Mouse (Mus musculus): Measurements from ENCODE around the gene Rabgap1l. TPM values are rescaled to one million over a fixed set of nuclear protein-coding genes. Genes with fewer than 3 reads are reported as not detected.
A peak's percentile ranks its signal among the peaks of the same experiment; 100 is the strongest.
"Not testable (repeated sequence)": the region's sequence is repeated elsewhere in the genome, so short reads cannot be mapped to it uniquely, and the experiment has no call there.

Rabgap1l gene
- total RNA-seq, 2 experiments from 2014 or later = 241 to 255 TPM

GRCm38 (mm10) chr1:160672088-160672814, 120.8 kb downstream of the Rabgap1l start:
- peak in 1 of 2 experiments; percentile 9 for DNase-seq (ENCODE audit: low spot score in 2 of 2)
- TF ChIP-seq CTCF (conservative IDR thresholded peaks at IDR 0.05) = no peak
- H3K27ac ChIP-seq = no peak overlapping the region
- no peak overlapping the region for H3K4me3 ChIP-seq

GRCm38 (mm10) chr1:160655806-160656470, 137.1 kb downstream of the Rabgap1l start:
- no peak for DNase-seq (ENCODE audit: low spot score in 2 of 2)
- Histone ChIP-seq H3K27ac (no peak overlapping the region), H3K4me3 (no peak overlapping the region)
- no peak for TF ChIP-seq CTCF (conservative IDR thresholded peaks at IDR 0.05)

GRCm38 (mm10) chr1:160651691-160652090, 141.3 kb downstream of the Rabgap1l start:
- H3K27ac ChIP-seq = no peak overlapping the region
- H3K4me3 ChIP-seq = no peak overlapping the region
- no peak for DNase-seq (ENCODE audit: low spot score in 2 of 2)
- no peak for TF ChIP-seq CTCF (conservative IDR thresholded peaks at IDR 0.05)

- Histone ChIP-seq H3K4me3 (no peak overlapping the region), H3K27ac (no peak overlapping the region)
- no peak for DNase-seq (ENCODE audit: low spot score in 2 of 2)
- peak; percentile 35 for TF ChIP-seq CTCF (conservative IDR thresholded peaks at IDR 0.05)
Observed at GRCm38 (mm10) chr1:160645416-160645815, 147.6 kb downstream of the Rabgap1l start.

DNA sequence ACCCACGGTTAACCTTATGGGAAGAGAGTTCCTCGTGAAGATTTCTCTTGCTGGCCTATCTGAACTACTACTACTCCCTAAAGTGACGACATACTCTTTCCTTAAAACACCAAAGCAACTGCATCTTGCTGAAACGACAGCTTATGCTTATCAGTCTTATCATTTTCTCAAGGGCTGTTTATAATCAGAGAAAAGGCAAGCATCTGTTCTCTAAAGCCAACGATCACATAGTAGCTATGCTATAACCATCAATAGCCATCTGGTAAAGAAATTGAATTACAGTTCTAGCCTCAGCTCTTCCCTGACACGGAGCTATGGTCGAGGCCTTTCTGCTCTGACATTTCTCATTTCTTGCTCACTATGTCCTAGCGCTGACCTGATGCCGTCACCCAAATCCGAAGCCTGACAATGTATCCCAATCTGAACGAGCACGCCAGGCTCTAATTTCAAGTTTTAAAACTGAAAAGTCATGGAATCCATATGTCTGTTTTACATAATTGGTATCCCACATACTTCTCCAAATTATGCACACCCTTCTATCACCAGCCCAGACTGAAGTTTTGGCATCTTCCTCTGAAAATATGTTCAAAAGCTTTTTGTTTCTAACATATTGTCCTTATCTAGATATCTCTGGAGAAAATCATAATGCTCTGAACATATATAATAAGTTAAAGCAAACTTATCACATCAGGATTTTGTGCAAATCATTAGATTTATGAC, 164.6 kb downstream of the Rabgap1l start:
- Histone ChIP-seq H3K4me3 (no peak overlapping the region), H3K27ac (0 out of 2 replicates have a peak overlapping the region, but pooled peaks have one; percentile 43)
- no peak for TF ChIP-seq CTCF (conservative IDR thresholded peaks at IDR 0.05)
- peak in 1 of 2 experiments; percentile 10 for DNase-seq (ENCODE audit: low spot score in 2 of 2)

DNA sequence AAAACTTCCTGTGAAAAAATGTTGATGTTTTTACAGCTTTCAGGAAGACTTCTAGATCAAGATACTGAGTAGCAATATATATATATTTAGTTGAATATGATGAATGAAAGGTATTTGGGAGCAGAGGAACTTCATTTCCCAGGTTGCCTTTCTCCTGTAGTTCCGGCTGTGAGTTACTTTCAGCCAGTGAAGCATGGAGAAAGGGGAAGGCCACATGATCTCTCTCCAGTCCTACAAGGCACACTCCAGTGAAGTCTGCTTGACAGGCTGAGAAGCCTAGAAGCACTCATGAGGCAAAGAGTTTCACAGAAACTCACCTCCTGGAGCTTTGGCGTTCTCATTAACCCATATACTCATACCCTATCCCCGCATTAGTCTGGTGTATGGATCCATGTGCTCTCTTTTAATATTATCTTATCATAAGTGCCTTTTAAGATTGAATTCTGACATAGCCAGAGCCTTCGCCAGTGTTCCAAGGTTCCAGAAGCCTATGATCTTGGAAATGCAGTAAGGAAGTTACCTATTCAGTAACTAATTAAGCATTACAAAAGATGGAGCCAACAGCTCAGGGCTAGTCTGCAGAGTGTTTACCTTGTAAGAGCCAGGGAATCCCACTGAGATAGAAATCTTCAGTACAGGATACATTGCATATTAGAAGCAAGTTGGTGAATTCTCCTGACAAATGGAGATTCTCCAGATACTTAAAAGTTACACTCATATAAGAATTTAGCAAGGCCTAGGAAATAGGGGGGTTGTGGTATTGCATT, 168.5 kb downstream of the Rabgap1l start:
- not testable (repeated sequence) for H3K4me3 ChIP-seq; H3K27ac ChIP-seq; DNase-seq (ENCODE audit: low spot score in 2 of 2)

DNA sequence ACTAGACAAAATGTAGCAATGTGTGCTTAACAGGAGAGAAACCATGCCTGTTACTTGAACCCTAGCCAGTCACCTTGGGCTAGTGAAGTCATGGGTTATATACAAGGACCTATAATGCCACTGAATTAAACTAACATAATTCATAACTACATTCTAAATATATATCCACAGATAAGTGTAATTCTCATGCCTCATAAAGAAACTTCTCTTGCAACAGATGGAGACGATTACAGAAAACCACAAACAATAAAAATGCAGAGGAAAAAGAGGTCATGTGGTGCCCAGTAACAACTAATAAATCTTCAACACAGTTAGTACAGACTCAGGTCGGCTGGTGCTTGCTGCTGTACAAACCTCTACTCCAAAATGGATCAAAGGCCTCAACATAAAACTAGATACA, 174.8 kb downstream of the Rabgap1l start:
- Histone ChIP-seq H3K4me3 (no peak overlapping the region), H3K27ac (no peak overlapping the region)
- DNase-seq (ENCODE audit: low spot score in 2 of 2) = no peak
- TF ChIP-seq CTCF (conservative IDR thresholded peaks at IDR 0.05) = no peak

DNA sequence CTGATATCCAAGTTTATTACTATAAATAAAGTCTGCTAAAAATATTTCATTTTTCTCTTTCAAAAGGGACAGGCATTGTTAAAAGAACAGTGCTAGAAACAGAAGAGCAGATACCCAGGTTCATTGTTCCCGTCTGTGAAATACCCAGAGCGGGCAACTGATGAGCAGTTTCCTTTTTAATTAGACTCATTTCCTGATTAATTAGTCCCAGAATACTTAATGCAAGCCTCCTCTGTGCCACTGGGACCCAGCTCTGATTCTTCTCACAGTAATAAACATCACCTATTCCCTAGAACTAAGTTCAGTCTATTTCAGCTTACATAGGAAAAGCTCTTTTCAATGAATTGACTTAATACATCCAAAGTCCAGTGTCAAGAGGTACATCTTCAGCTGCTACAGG, 186.6 kb downstream of the Rabgap1l start:
- DNase-seq (ENCODE audit: low spot score in 2 of 2) = no peak
- no peak overlapping the region for H3K27ac ChIP-seq
- no peak overlapping the region for H3K4me3 ChIP-seq
- no peak for TF ChIP-seq CTCF (conservative IDR thresholded peaks at IDR 0.05)

DNA sequence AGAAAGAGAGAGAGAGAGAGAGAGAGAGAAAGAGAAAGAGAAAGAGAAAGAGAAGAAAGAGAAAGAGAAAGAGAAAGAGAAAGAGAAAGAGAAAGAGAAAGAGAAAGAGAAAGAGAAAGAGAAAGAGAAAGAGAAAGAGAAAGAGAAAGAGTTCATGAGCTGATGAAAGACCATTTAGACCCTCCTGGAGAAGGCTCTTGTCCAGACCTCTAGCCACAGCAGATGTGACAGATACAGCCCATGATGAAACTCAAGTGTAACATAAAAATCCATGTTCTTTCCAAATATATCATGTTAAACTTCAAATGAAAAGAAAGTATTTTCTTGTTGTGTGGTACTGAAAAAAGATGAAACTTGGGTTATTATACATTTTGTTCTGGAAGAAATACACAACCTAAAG, 189.7 kb downstream of the Rabgap1l start:
- H3K4me3 ChIP-seq; DNase-seq (ENCODE audit: low spot score in 2 of 2); H3K27ac ChIP-seq: not testable (repeated sequence)

DNA sequence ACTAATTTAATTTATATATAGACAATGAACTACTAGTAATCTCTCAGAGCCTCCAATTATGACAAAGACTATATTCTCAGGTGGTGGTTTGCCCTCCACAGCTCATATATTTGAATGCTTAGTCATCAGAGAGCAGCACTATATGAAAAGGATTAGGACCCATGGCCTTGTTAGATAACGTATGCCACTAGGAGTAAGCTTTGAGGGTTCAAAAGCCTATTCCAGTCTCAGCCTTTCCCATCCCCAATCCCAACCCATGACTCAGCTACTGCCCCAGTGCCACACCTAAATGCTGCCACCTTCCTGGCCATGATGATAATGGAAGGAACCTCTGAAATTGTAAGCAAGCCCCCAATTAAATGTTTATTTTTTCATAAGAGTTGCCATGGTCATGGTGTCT, 195.6 kb downstream of the Rabgap1l start:
- no peak for TF ChIP-seq CTCF (conservative IDR thresholded peaks at IDR 0.05)
- no peak overlapping the region for H3K4me3 ChIP-seq
- no peak for DNase-seq (ENCODE audit: low spot score in 2 of 2)
- H3K27ac ChIP-seq = no peak overlapping the region

DNA sequence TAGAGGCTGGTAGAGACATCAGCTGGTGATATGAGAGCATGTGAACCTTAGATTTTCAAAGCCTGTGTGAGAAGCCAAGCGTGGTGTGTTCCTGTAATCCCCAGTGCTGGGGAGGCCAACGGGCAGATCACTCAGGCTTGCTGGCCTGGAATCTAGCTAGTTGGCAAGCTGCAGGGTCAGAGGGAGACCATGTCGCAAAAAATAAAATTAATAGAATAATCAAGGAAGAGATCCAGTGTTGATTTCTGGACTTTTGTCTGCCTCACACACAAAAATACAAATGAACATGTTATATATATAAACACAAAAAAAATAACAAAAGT, 196.1 kb downstream of the Rabgap1l start:
- no peak for TF ChIP-seq CTCF (conservative IDR thresholded peaks at IDR 0.05)
- no peak overlapping the region for H3K4me3 ChIP-seq
- DNase-seq (ENCODE audit: low spot score in 2 of 2) = no peak
- H3K27ac ChIP-seq = no peak overlapping the region

DNA sequence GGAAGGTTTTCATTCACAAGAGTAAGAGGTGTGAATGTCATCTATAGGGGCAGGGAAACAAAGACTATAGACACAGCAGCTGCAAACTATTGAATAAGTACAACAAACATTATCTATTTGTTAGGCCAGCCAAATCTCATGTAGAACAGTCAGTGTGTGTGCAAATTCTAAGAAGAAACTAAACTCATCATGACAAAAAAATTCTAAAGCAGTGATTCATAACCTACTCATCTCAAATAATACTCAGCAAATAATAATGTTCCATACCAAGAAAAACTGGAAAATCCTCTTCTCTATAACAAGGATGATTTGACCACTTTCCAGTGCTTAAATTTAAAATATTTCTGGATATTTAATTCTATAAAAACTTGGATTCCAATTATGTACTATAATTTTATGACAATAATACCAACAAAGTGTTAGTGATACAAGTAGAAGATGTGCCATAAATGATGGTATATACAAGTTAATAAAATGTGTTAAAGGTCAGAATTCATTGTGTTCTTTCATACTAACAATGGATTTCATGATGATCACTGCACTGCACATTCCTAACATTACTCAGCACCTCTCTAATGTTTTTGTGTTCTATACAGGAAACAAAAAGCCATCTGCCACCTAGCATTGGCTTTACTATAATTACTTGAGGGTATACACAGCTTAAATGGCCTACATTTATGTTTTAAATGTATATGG, 196.6 kb downstream of the Rabgap1l start:
- no peak overlapping the region for H3K4me3 ChIP-seq
- no peak for DNase-seq (ENCODE audit: low spot score in 2 of 2)

More for the DNA sequence above, 196.6 kb downstream of the Rabgap1l start:
- no peak overlapping the region for H3K27ac ChIP-seq
- TF ChIP-seq CTCF (conservative IDR thresholded peaks at IDR 0.05) = no peak
